ENCODE assay signal across 8 mouse cellular contexts in genomic region chr5:145231367-145231871, GRCm38 (mm10). TPM values are rescaled to one million over a fixed set of nuclear protein-coding genes. Genes with fewer than 3 reads are reported as not detected.
DNase-seq lines count a peak whose midpoint lies in the region; ATAC-seq lines count a peak whose summit lies in the region.

Zfp655 (plus strand) TSS chr5:145231715.

- WGBS in hindbrain, embryonic 16.5 days, result under 1% methylated on average over 39 of the region's 42 CpGs
- WGBS in macrophage (ENCODE audit: missing documents), result 1% methylated on average over 42 of the region's 42 CpGs

- H3K36me3 ChIP-seq in hindbrain, embryonic 16.5 days (ENCODE audit: control insufficient read depth, insufficient read depth, low read length), result peaks cover 16% of the 10 kb centered on the region
- peaks cover 27% of the 10 kb centered on the region for H3K36me3 ChIP-seq in macrophage (ENCODE audit: inconsistent target)

- H3K79me2 ChIP-seq in macrophage (ENCODE audit: inconsistent target), result peaks cover 46% of the 10 kb centered on the region

- peak; percentile 98 for ATAC-seq in hindbrain, embryonic 16.5 days

- no peaks in the 10 kb centered on the region for H3K27me3 ChIP-seq in hindbrain, embryonic 16.5 days (replicated peaks; ENCODE audit: control insufficient read depth, insufficient read depth, low read length)

- no peaks in the 10 kb centered on the region for H3K9me3 ChIP-seq in hindbrain, embryonic 16.5 days (ENCODE audit: control insufficient read depth, low read length)

- H3K27ac ChIP-seq in hindbrain, embryonic 16.5 days (ENCODE audit: low read depth, low read length), result peak within 1 kb of the TSS; percentile 91
- H3K27ac ChIP-seq in macrophage, result peak within 1 kb of the TSS; percentile 96

- H3K4me3 ChIP-seq in hindbrain, embryonic 16.5 days (ENCODE audit: low read length), result peak within 1 kb of the TSS; percentile 99
- H3K4me3 ChIP-seq in macrophage (ENCODE audit: inconsistent target), result peak within 1 kb of the TSS; percentile 80

- H3K4me1 ChIP-seq in hindbrain, embryonic 16.5 days (ENCODE audit: control insufficient read depth, insufficient read depth, low read depth, low read length), result peaks cover 15% of the 10 kb centered on the region

- DNase-seq in T-cell, adult 2 months (ENCODE audit: low spot score), result peak; percentile 99
- DNase-seq in cerebellum, postnatal 36 days, result peak; percentile 97 to 98
- peak; percentile 98 for DNase-seq in gastrocnemius, adult 18-20 months (ENCODE audit: low spot score)
- peak; percentile 98 to 99 for DNase-seq in left cerebral cortex, adult 18-20 months (ENCODE audit: low spot score in 2 of 2)
- peak; percentile 98 for DNase-seq in right cerebral cortex, adult 18-20 months
- peak; percentile 92 for DNase-seq in urinary bladder, postnatal 10 days (ENCODE audit: low spot score)

- H3K9ac ChIP-seq in hindbrain, embryonic 16.5 days (ENCODE audit: low read depth, low read length), result peak within 1 kb of the TSS; percentile 98

- peak within 1 kb of the TSS; percentile 84 for H3K4me2 ChIP-seq in hindbrain, embryonic 16.5 days (ENCODE audit: low read length)

RNA-seq across cellular contexts. Expression of gene Zfp655, which starts in this region (rescaled TPM):
- total RNA-seq in gastrocnemius, adult 18-20 months (2021), result 10 to 100 TPM; 12.4 to 14.9 TPM
- polyA plus RNA-seq in hindbrain, embryonic 16.5 days (2015; fragmentation: Nextera tagmentation; extraction: Ambion mirVana), result 27.2 and 30.0 TPM in 2 replicates
- total RNA-seq in left cerebral cortex, adult 18-20 months (2021), result 10 to 100 TPM; 30.0 to 33.0 TPM
- total RNA-seq in macrophage (2018; cell fraction: chromatin; rRNA removed), result 100 to 1,000 TPM in 23 of 26 experiments, 10 to 100 TPM in 3; 82.8 to 262 (median 161) TPM
- total RNA-seq in macrophage (2018; cell fraction: cytosol; rRNA removed), result 10 to 100 TPM; 32.7 to 62.9 (median 47.7) TPM
- 100 to 1,000 TPM in 17 of 26 experiments, 10 to 100 TPM in 9; 59.9 to 193 (median 122) TPM for total RNA-seq in macrophage (2018; cell fraction: nucleus; rRNA removed)
- polyA plus RNA-seq in macrophage (2018), result 34.3 to 40.2 TPM (median 37.0 TPM) in 3 replicates

Comparison
In these comparisons a context has a peak if more than half of its experiments do, and no peak if none do; other contexts are left out.
1. Peak in every context shown above with its lines: DNase-seq, ATAC-seq, H3K4me3 ChIP-seq and H3K27ac ChIP-seq.